Mouse (Mus musculus): ENCODE data around the gene Alcam.

Alcam gene

DNA sequence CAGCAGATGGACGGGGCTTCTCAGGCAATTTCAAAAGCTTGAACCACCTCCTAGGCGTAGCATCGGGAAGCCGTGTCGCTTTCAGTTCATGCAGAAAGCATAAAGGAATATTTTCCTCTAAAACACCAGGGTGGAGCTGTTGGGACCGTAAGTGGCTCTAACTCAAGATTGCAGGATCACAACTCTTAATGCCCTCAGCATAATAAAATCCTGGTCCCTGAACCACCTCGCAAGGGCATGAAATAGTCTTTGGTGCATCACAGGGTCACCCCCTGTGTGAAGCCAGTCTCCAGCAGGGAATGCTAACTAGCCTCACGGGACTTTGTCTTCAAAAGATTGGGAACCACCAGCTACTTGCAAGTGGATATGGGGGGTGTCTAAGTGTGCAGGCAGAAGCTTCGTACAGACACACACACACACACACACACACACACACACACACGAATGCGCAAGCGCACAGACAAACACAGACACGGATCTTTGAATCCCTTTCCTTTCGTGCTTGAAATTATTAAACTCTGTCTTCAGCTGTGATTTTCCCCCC, at the start of gene Alcam:
Alcam (minus strand) TSS at position 104 of the 544 bp plus-strand sequence.
- peak; percentile 40 for DNase-seq

DNA sequence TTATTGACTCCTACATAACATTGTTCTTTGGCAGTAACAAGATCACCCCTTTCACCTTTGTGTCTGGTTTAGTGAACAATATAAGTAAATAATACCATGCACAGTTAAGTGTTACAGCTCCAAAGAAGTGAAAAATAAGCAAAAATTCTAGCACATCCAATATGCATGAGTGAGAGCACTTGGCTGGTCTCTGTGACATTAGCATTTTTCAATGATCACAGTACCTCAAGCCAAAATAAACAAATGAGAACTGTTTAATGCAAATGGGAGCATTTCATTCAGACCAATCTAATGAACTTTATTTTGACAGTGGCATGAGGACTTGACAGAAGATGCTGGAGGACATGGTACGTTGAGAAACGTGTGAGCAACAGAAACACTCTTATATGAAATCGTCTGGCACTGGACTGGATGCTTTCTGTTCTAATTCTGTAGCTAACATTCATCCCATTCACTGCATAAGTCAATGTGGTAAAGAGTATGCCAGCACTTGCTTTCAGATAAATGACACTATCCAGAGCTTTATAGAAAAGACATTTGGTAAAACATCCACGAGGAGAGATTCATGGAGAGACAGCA, 45.0 kb upstream of the Alcam start:
- no peak for DNase-seq

DNA sequence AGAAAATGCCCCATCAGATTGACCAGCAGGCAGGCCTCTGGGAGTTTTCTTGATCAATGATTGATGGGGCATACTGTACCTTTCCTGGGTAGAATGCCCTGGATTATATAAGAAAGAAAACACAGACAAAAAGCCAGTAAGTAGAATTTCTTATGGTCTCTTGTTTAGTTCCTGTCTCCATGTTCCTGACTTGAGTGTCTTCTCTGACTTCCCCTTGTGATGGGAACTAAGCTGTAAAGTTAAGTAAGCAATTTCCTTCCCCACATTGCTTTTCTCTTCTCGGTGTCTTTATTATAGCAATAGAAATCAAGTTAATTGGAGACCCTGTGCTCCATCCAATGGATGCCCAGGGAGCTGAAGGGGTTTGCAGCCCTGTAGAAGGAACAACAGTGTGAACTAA, 36.7 kb upstream of the Alcam start:
- no peak for DNase-seq

DNA sequence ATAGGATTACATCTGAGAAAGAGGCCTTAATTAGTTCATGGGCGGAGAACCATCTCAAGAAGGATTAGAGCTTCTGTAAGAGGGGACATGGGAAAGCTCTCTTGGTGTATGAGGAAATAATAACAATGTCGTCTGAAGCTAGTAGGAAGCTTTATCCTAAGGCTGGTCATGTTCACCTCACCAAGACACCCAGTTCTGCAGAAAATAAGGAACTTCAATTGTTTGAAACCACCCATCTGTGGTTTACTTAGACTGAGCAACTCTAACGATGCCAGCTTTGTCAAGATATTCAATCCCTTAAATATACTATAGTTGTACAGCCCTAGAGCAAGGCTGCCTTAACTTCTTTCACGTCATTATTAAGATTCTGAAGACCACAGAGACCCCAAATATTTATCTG, 20.4 kb upstream of the Alcam start:
- no peak for DNase-seq

DNA sequence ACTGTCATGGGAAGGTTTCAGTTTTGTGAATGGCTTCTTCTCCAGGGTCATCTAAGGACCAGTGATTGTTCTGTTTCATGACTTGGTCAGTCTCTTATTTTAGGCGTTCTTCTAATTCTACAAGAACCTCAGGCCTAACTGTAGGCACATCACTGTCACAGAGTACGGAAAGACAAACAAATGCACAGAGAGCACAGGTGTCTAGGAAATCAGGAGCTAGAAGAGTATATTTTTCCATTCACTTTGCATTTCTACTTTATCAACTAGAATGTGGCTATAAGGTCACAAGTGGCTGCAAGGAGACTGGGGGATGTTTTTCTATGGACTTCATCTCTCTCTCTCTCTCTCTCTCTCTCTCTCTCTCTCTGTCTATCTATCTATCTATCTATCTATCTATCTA, 19.2 kb upstream of the Alcam start:
- no peak for DNase-seq

DNA sequence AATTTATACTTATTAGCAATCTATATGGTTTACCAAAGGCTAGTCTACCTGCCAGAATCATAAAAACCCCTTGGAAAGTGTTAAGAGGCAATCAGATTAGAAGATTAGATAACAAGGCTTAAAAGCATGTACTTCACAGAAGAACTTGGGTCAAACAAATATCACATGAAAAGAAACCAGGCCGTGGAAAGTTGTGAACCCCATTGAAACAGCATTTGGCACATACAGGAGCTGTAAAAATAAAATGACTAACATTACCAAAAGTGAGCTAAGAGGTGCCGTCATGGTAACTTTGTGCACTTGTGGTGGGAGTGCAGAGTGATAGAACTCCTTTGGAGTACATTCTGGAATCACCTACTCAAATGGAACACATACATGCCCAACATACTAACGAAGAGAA, 18.8 kb upstream of the Alcam start:
- no peak for DNase-seq

DNA sequence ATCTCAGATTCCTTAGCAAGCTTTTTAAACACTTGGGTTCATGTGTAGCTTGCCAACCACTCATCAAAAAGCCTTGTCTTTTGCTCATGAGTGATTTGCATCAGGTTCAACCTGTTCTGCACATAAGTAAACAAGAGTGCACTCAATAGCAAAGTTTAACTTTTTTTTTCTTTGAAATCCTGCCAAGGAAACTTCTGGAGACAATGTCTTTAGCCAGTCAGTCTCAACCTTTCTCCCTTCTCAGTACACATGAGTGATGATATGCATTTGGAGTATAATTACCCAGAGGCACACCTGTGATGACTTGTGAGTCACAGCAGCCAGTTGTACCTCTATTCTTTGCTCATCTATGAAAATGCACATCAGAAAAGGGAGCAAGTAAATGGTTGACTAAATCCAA, 18.2 kb upstream of the Alcam start:
- no peak for DNase-seq

DNA sequence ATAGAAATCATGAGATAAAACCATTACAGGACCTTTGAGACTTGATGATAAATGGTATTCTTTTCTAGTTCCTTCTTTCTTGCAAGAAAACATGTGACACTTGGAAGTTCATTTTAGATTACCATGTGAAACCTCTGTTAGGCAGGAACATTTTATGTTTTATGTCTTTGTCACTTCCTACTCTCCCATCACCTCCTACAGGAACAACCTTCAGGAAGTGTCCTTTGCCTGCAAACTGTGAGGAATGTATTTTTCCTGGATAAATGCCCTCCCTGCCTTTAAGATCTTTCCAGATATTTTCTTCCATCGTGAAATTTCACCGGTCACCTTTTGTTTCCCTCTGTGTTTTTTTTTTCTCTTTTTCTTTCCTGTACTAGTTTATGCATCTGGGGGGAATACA, 17.0 kb upstream of the Alcam start:
- DNase-seq, result no peak

DNA sequence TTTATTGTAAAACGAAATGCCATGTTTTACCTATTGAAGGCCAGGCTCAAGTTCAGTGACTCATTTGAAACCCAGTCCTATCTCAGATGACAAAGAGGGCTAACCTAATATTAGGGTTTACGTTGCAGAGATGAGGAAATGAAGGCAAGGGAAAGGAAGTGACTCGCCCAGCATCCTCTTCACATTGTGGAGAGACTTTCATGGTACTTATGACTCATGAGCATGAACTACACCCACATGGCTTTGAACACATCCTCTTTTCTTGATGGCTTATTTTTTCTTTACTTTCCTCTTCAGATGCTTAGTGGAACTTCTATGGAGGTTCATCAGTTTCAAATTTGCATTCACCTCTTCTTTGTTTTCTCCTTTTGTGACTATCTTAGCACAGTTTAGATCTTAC, 16.4 kb upstream of the Alcam start:
- DNase-seq, result no peak

DNA sequence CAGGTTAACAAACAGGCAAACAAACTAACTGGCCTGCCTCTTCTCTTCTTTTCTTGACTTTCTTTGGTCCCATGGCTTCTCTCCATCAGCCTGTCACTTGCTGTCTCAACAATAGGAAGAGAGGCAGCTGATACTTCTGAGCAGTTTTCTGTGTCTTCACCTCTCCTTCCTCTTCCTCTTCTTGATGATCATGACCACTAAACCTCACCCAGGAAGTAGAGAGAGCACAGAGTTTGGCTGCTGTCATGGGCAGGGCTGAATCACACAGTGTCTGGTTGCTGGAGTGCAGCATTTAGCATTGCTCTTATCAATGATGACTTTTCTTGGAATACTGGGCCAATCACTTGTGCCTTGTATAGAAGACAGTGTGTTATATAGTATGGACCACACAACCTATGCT, 14.6 kb upstream of the Alcam start:
- DNase-seq, result no peak

DNA sequence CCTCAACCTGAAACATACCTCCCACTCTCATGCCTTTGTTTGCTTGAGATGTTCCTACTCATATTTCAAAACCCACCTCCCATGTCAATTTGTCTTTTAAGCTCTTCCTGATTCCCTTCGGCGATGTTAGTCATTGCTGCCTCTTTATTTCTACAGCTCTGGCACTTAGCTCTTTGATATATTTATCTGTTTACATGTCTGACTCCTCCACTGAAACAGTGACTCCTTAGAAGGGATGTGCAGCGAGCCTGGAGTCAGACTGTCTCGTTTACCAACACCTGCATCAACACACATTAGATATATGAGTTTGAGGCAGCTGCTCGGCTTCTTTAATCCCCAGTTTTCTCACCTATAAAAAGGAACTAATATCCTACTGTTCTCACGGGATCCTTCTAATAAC, 12.9 kb upstream of the Alcam start:
- DNase-seq, result no peak

DNA sequence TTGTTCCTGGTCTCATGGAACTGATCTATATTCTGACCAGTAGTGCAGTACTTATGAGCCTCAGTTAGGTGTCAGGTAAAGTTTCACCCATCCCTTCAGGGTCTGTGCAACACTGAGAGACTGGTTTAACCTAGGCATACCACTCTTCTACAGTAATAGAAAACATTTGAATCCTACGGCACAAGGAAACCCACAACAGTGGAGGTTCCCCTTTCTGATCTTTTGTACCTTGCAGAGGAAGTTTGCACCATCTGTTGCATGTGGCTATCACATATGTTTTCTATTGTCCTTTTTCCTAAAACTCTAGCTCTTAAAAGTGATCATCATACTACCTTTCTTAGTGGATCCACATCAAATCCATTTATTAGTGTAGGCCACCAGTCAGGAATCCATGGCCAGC, 10.7 kb upstream of the Alcam start:
- no peak for DNase-seq

DNA sequence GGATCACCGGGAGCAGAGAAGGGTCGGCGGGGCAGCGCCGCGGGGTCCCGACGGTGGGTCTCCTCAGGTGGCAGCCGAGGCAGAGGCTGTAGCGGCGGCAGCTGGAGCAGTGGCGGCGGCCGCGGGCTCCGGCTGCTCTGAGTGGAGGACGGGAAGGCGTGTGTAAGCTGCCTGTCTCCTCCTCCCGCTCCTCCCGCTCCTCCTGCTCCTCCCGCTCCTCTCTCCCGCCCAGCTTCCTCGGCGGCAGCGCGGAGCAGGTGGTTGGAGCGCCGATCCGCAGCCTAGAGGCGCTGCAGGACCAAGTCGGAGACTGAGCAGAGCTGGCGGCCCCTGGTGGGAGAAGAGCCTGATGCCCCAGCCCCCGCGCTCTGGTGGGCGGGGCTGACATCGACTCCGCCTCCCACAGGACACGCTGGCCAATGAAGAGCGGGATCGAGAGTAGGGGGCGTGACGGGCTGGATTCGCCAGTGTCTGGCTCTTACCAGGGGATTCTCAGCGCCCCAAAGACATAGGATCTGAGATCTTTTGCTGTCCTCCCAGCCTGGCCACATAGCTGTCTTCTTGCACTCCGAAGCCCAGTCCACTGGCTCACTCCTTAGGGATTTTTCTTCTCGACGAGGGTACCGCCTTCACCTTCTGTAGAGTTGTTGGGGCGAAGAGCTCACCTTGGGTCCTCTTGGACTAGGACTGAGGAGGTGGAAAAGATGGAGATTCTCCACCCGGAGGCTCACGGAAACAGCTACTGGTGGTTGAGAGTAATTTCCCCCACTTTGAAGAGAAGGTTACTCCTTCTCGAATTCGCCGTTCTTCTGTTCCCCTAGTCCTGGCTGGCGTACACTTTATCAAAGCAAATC, 785 bp downstream of the Alcam start:
- DNase-seq, result peak; percentile 98

DNA sequence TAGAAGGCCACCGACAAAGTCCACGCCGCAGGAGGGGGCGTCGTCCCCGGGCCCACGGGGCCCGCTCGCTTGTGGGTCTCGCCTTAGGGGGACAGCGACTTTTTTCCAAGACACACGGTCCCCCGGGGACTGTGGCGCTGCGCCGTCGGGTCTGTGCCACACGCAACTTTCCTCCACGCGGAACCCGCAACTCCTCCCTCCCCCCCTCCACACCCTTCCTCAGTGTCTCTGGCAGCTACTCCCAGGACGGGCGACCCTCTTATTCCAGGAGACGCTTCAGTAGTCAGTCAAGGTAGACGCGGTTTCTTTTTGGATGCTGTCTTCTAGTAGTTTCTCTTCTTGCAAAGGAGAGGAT, 1.4 kb downstream of the Alcam start:
- DNase-seq, result peak; percentile 26

DNA sequence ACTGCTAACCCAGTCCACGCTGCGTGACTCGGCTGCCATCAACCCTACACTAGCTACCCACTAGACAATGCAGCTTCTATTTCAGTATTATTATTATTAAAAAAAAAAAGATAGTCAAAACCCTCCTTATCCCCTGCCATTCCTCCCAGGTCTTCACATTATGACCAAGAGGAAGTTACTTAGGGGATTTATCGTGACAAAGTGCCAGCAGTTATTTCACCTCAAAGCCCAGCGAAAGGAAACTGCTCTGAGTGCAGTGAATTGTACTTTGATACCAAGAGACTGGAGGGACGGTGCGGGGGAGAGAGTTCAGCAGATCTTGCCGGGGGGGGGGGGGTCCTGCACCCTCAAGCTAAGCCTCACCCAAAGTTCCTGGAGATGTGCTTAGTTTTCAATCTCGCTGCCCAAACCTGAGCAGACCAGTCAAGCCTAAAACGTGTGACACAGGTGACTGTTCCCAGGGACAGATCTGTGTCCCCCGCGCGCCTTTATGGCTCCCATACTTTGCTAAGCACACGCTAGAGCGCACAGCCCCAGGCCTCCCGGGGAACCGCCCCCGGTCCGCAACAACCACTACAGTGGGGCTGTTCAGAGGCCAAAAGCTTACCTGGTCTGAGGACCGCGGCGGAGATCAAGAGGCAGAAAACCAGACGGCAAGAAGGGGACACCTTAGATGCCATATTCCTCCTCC, 1.9 kb downstream of the Alcam start:
- no peak for DNase-seq

DNA sequence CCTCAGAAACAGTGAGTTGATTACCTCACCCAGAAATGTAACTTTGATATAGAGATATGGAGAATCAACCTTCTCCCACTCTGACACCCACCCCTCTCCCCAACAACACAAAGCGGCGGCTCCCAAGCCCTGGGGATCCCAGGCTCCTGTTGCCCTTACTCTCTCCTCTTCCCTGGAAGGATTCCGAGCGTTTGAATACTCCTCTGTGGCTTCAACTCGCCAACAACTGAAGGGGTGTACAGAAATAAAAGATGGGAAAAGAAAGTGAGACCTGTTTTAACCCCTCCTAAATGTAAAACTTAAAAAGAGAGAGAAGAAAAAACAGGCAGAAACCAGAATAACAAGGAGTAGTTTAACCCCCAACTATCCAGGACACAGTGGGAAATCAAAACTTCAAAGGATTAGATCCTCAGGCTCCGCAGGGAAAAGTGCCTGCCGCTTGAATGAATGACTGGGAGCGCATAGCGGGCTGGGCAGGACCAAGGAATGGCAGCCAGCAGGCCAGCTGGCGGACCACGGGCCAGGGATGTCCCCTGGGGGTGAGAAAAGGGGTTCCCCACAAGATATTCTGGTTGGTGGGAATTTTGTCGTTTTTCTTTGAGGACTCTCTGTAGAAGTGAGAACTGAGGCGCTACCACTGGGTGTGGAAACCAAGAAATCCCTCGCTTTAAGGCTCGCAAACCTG, 2.6 kb downstream of the Alcam start:
- peak; percentile 55 for DNase-seq

DNA sequence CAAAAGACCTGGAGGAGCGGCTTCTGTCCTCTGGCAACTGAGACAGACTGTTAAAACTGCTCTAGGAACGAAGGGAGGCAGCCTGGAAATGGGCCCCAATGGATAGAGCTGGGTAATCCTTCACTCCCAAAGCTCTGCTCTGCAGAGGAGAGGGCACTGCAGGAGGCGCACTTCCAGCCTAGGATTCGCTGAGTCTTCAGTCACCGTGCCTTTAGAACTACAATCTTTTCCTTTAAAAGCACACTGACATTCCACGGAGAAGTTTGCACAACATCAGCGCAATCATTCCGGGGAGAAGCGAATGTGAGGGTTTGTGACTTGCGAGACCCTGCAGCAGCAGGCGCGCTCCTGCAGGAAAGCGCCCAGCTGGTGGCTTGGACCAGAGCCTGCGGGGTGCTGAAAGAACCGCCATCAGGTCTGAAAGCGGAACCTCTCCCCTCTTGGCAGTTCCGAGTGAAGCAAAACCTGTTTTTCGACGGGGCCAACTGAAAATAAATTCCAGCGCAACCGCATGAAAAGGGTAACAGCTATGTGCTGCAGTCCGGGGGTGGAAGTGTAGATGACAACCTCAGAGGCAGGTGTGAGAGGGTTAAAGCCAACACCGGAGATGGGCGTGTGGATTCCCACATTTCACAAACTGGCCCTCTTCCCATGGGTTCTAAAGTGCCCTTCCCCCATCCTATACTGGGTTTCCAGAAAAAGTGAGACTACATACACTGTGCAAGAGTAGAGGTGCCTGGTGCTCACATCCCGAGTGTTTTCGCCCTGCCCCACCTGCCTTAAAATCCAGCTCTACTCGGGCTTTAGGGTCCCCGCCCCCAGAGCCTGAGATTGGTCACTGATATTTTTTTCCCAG, 3.4 kb downstream of the Alcam start:
- DNase-seq, result peak; percentile 65

DNA sequence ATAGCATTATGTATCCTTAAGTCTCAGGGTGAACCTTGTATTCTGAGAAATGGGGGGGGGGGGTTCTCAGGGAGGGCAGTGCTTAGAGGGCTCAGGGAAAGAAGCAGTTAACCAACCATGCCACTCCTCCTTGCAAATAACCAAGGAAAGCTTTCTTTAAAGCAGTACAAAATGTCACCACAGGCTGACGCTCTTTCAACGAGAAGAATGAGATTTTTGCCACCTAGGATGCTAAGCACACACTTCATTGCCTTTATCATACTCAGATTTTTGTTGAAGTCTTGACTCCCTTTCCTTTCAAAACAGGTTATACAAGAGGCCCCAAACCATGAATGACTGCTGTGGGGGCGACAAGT, 4.0 kb downstream of the Alcam start:
- DNase-seq, result no peak

DNA sequence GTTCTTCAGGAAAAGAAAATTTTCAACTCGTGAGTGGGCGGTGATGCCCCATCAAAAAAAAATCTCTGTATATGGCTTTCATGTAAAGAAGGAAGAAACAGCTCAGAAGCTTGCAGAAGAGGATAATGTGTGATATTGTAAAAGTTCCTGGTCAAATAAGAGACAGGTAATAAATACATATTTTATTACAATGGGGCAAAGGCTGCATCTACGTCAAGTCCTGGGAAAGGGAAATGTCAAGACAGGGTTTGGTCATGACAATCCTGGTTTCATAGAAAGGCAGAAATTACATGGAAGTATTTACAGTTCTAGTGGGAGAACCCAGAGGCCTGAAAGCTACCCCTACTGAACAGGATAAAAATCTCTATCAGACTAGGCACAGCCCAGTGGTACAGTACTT, 7.9 kb downstream of the Alcam start:
- no peak for DNase-seq

DNA sequence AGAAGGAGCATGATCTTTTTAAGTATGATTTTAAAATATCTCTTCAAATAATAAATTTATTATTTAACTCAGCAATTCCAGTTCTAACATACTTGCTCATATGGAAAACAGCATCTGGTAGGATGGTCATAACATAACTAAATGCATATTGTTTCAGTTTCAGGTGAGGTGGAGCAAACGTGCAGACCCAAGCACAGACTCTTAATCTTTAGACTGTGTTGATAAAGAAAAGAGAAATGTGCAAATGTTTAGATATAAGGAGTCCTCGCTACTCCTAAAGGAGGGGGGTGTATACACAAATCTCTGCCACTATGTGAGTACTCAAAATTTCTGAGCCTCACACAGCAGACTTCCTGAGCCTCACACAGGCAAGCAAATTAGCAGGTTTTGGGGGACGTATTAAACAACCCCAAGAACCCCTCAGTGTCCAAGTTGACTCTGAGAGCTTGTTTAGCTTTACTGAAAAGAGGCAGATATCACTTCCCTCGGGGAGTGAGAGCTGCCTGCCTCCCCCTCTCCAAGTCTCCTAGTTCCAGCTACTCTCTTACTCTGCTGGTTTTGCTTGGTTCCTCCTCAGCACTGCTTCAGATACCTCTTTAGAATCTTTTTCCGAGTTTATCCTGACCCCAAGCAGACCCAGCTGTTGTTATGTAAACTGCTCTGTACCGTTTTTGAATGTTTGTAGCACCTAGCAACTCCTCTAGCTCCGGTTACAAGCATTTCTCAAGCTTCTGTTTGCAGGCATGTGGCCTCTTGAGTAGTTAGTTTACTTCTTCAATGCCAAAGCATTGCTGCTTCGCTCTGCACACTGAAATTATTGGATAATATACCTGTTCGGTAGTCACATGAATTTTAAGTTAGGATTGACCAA, 10.0 kb downstream of the Alcam start:
- DNase-seq, result no peak

DNA sequence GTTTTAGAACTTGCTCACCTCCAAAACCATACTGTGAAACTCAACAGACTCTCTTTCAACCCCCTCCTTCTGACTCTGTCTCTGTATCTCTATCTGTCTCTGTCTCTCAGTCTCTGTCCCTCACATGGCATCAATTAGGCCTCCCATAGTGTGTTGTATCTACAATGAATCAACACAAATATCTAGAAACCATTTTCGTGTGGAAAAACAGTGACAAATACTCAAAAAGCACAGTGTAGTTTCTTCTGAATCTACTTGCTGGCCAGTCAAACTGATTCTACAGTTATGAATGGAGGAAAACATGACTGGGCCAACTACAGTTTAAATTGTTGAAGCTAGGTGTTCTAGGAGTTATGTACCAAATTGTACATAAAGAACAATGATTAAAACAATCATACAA, 10.8 kb downstream of the Alcam start:
- DNase-seq, result no peak

DNA sequence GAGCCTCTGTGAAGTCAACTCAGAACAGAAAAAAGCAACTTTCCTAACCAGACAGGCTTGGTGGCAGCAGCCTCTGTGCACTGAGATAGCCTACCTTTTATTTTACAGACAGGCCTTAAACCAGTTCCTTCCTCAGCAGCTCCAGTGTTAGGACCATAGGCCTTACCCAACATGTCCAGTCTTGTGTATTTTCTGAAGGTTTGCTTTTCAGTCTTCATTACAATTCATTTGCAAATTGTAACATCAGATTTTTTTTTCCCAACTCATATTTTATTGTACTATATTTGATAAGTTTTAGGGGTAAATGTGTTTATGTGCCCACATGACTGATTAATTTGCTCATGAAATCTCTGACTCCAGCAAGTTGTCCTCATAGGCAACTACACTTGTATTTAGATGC, 14.3 kb downstream of the Alcam start:
- DNase-seq, result no peak
